Mouse (Mus musculus) frontal cortex, postnatal 25 days (tissue): ENCODE data around the gene Gtpbp1.
A peak's percentile ranks its signal among the peaks of the same experiment; 100 is the strongest.

ENCODE experiments used
- DNase-seq, 2 experiments: peaks; one replicate each; pipeline ENCODE4 v3.0.0; 2022; ENCODE audit warnings: low spot score in 2 of 2

Gtpbp1 gene

GRCm38 (mm10) chr15:79685141-79685641 is 5.5 kb upstream of the Gtpbp1 start:
- no peak for DNase-seq

- no peak for DNase-seq
Measured at GRCm38 (mm10) chr15:79686046-79686869, 4.4 kb upstream of the Gtpbp1 start.

DNA sequence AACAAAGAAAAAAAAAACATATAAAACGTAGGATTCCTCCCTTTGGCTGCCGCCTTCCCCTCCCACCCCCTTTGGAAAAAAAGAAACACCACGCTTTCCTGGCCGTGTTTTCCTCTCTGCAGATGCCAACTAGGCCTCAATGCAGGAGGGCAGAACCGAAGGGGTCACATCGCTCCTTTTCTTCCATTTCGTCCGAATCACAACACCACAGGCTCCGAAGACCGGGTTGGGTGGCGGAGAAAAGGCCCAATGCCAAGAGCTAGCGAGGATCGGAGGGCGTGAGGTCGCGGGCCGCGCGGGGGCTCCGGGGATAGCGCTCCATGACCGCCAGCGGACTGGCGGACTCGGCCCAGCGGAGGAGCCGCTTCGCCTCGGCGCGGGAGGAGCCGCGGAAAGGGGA is 3.5 kb upstream of the Gtpbp1 start:
- DNase-seq, result no peak

DNA sequence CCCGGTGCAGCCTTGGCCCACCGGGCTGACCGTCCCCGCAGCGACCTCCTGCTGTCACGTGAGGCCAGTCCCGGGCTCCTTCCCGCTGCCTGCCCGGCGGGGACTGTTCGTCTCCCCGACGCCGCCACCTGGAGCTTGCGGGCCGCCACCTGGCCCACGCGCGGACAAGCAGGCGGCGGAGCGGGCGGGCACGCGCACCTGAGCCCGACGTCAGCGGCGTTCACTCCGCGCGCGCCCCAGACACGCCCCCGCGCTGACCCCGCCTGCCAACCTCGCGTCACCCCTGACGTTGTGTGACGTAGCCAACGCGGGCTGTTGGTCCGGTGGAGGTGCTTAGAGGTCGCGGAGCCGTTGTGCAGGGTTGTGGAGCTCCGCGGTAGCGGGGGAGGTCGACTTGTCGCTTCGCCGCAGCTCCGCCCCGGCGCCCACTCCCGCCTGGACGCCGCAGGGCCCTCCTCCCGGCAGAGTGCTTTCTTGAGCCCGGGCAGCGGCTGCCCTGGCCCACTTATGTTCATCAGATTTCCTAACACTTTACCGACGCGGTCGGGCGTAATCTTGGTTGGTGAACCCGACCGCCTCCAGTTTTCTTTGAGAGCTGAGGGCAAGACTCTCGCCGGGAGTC is 2.9 kb upstream of the Gtpbp1 start, which contains the start of gene Josd1:
Gene Josd1, minus strand, starts transcription at position 274 of the 622 bp plus-strand sequence.
- peak; percentile 93 to 94 for DNase-seq

GRCm38 (mm10) chr15:79688268-79688956 is 2.2 kb upstream of the Gtpbp1 start:
- DNase-seq, result no peak

GRCm38 (mm10) chr15:79689662-79690425 is 801 bp upstream of the Gtpbp1 start:
- no peak for DNase-seq

DNA sequence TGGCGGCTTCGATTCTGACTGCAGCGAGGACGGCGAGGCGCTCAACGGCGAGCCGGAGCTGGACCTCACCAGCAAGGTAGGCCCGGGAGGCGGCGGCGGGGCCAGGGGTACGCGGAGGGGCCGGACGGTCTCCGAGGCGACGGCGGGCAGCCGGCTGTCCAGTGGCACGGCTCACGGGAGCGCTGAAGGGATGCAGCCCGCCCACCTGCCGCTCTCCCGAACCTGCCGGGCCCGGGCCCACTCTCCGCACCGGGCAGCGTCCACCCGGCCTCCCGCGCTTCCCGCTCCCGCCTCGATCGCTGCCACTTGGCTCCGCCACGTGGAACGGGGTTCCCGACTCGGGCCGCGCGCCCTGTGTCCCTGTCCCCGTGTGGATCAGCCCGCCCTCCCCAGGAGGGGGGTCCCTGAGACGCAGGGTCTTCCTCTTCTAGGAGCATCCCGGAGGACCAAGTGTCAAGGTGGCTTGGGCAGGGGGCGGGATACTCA is 421 bp downstream of the Gtpbp1 start:
- no peak for DNase-seq

DNA sequence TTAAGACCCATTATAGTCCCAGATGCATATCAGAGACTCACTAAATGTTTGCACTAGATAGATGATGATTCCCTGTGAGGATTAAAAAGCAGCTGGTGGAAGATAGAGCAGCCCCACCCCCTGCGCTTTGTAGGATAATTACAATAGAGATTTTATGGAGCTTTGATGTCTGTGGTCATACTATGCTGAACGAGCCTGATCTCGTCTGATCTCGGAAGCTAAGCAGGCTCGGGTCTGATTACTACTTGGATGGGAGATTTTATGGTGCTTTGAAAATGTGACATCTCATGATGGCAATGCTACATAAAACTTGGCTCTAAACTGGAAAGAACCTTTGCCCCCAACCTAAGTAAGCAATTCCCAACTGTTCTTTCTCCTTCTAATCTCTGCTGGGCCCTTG is 1.7 kb downstream of the Gtpbp1 start:
- DNase-seq, result no peak

DNA sequence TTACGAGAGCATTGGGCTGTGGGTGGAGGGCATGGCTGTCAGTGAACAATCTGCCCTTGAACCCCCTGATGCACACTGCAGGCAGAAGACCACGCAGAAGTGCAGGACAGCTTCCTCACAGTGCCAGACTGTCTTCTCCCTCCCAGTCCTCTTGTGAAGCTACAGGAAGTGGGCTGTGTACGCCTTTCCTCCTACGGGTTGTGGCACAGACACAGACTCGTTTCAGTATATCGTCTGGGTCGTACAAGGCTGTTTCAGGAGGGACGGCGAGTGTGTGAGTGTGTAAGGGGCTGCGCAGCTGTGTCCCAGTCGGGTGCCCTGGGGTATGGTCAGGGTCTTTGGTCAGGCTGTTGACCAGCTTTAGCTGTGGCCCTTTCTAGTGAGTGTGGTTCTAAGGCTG is 3.1 kb downstream of the Gtpbp1 start:
- no peak for DNase-seq

GRCm38 (mm10) chr15:79694512-79694911 is 3.9 kb downstream of the Gtpbp1 start:
- DNase-seq, result no peak

GRCm38 (mm10) chr15:79695516-79695915 is 4.9 kb downstream of the Gtpbp1 start:
- no peak for DNase-seq

DNA sequence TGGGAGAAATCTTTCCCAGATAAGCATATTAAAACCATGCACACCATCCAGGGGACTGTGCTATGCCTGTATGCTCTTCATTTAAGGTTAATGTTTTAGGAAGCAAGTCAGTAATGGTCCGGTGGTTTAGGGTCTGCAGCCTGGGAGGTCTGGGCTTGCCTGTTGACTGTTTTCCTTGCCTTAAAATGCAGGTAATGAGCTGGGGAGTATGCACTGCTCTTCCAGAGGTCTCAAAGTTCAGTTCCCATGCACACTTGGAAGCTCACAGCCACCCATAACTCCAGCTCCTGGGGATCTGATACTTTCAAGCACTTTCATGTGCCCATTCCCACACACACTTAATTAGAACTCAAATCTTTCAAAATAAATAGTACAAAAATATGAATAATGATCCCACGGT is 5.9 kb downstream of the Gtpbp1 start:
- DNase-seq, result no peak

- no peak for DNase-seq
Measured at GRCm38 (mm10) chr15:79697011-79697410, 6.4 kb downstream of the Gtpbp1 start.

DNA sequence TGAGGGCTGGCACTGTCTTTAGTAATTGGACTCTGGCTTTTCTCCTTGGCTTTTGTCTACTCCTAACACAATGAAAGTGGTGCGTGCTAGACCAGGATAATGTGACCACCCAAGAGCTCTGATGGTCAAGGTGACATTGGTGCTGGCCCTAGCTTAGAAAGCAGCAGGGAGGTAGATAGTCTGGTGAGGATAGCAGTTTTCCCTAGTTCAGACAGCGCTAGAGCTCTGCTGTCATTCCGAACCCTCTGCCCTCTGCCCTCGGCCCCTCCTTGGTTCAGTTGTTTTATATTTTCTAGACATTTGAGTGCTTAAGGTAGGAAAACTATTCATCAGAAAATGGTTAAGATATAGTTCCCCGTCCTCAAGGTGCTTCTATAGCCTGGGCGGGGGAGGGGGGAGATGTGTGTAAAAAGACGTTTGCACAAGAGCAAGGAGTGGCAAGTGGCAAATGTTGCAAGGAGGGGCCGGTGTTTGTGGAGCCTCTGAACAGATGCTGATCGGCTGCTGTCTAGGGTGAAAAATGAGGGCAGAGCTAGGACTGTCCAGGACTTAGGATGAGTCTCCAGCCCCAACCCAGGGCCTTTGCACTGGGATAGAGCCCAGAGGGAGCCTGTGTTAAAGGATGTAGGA is 7.0 kb downstream of the Gtpbp1 start:
- no peak for DNase-seq

- DNase-seq, result no peak
Measured at GRCm38 (mm10) chr15:79706603-79707214, 16.1 kb downstream of the Gtpbp1 start.

- DNase-seq, result no peak
Measured at GRCm38 (mm10) chr15:79708229-79708822, 17.7 kb downstream of the Gtpbp1 start.

DNA sequence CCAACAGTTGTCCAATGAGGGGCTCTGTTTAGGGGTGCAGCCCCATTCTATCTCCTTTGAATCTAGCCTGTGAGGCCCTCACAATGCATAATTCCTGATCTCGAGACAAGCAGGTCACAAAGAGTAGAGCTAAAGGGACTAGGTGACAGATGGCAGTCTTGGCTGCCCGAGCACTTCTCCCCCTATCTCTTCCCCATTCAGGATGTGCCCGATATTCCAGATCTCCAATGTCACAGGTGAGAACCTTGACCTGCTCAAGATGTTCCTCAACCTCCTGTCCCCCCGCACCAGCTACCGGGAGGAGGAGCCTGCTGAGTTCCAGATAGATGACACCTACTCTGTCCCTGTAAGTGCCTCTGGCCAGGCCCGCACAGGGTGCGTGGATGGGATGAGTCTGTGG is 25.0 kb downstream of the Gtpbp1 start:
- DNase-seq, result no peak

- DNase-seq, result no peak
Measured at GRCm38 (mm10) chr15:79716710-79717109, 26.1 kb downstream of the Gtpbp1 start.

DNA sequence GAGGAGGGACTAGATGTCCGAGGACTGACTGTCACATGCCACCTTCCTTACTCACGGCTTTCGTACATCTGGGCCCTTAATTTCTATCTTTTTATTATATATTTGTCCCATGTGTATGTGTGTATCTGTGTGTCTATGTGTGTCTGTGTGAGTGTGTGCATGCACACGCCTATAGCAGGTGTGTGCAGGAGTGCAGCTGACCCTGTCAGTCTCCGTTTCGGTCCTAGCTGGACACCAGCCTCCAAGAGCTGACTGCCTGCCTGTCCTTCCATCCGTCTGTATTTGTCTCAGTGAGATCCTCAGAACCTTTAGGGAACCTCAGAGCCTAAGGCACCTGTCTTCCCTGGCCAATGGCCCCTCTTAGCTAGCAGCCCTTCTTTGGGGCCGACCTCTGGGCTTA is 29.6 kb downstream of the Gtpbp1 start:
- DNase-seq, result no peak

GRCm38 (mm10) chr15:79720796-79721195 is 30.2 kb downstream of the Gtpbp1 start:
- DNase-seq, result no peak
